Mouse (Mus musculus) embryo, embryonic 11 days (tissue): ENCODE results near the gene Taf1d.
"Not testable (repeated sequence)": the region's sequence is repeated elsewhere in the genome, so short reads cannot be mapped to it uniquely, and the experiment has no call there.

Source experiments
- DNase-seq: peaks from one replicate; pipeline ENCODE4 v3.0.0-alpha.2; 2015

The Taf1d gene

GRCm38 (mm10) chr9:15305503-15306397 lies at the start of gene Taf1d:
Gene Taf1d, plus strand, starts transcription at chr9:15306214.
- DNase-seq: peak; percentile 97

GRCm38 (mm10) chr9:15256214-15256613 lies 49.8 kb upstream of the Taf1d start:
- no peak for DNase-seq

GRCm38 (mm10) chr9:15261980-15262379 lies 44.0 kb upstream of the Taf1d start:
- DNase-seq: no peak

- DNase-seq: no peak
Observed at GRCm38 (mm10) chr9:15263487-15263886, 42.5 kb upstream of the Taf1d start.

GRCm38 (mm10) chr9:15273981-15274380 lies 32.0 kb upstream of the Taf1d start:
- no peak for DNase-seq

- no peak for DNase-seq
Observed at GRCm38 (mm10) chr9:15276855-15277254, 29.2 kb upstream of the Taf1d start.

- DNase-seq: no peak
Observed at GRCm38 (mm10) chr9:15278343-15278742, 27.7 kb upstream of the Taf1d start.

- DNase-seq: no peak
Observed at GRCm38 (mm10) chr9:15279139-15279648, 26.8 kb upstream of the Taf1d start.

GRCm38 (mm10) chr9:15279649-15280490 lies 26.1 kb upstream of the Taf1d start, which contains the start of gene Med17:
Gene Med17, minus strand, starts transcription at chr9:15279931.
- peak; percentile 97 for DNase-seq

- no peak for DNase-seq
Observed at GRCm38 (mm10) chr9:15280491-15280879, 25.5 kb upstream of the Taf1d start.

- DNase-seq: no peak
Observed at GRCm38 (mm10) chr9:15285443-15285842, 20.6 kb upstream of the Taf1d start.

- no peak for DNase-seq
Observed at GRCm38 (mm10) chr9:15287846-15288245, 18.2 kb upstream of the Taf1d start.

GRCm38 (mm10) chr9:15288402-15288801 lies 17.6 kb upstream of the Taf1d start:
- DNase-seq: no peak

- no peak for DNase-seq
Observed at GRCm38 (mm10) chr9:15289251-15289650, 16.8 kb upstream of the Taf1d start.

- no peak for DNase-seq
Observed at GRCm38 (mm10) chr9:15297112-15297511, 8.9 kb upstream of the Taf1d start.

- no peak for DNase-seq
Observed at GRCm38 (mm10) chr9:15298451-15298850, 7.6 kb upstream of the Taf1d start.

- DNase-seq: no peak
Observed at GRCm38 (mm10) chr9:15300056-15300455, 6.0 kb upstream of the Taf1d start.

GRCm38 (mm10) chr9:15301399-15301798 lies 4.6 kb upstream of the Taf1d start:
- DNase-seq: peak; percentile 34

GRCm38 (mm10) chr9:15302006-15302405 lies 4.0 kb upstream of the Taf1d start:
- DNase-seq: not testable (repeated sequence)

GRCm38 (mm10) chr9:15302881-15303280 lies 3.1 kb upstream of the Taf1d start:
- no peak for DNase-seq

- DNase-seq: peak; percentile 70
Observed at GRCm38 (mm10) chr9:15306398-15307119, 545 bp downstream of the Taf1d start, which contains the start of gene 4931406C07Rik. Gene 4931406C07Rik, minus strand, starts transcription at chr9:15306448.

GRCm38 (mm10) chr9:15307257-15307656 lies 1.2 kb downstream of the Taf1d start:
- no peak for DNase-seq

GRCm38 (mm10) chr9:15308254-15308653 lies 2.2 kb downstream of the Taf1d start:
- no peak for DNase-seq
